Mouse (Mus musculus): ENCODE results near the gene Cfap52.

Cfap52 gene

GRCm38 (mm10) chr11:67953604-67954003 is 11.8 kb downstream of the Cfap52 start:
- ChIA-PET CTCF (interaction anchor here in 1 of 4 experiments (0.6 kb wide), 1 partner anchor 404 kb away, joined by 4 read pairs; no protein-coding TSS in a partner anchor), POLR2A (interaction anchor here in 1 of 4 experiments (1.2 kb wide), 1 partner anchor 14 kb away, joined by 3 read pairs; no protein-coding TSS in a partner anchor)

- ChIA-PET POLR2A (no interaction called here), CTCF (no interaction called here)
Observed at GRCm38 (mm10) chr11:67949475-67949874, 16.0 kb downstream of the Cfap52 start.

GRCm38 (mm10) chr11:67948229-67948628 is 17.2 kb downstream of the Cfap52 start:
- ChIA-PET POLR2A (no interaction called here), CTCF (no interaction called here)

GRCm38 (mm10) chr11:67932156-67932555 is 33.3 kb downstream of the Cfap52 start:
- ChIA-PET CTCF (interaction anchor here in 1 of 4 experiments (0.6 to 1.1 kb wide), 3 partner anchors 10 to 486 kb away, joined by 3 to 4 read pairs (median 4); partner anchors contain the start of gene Usp43), POLR2A (interaction anchor here in 1 of 4 experiments (1.2 kb wide), 1 partner anchor 10 kb away, joined by 3 read pairs; no protein-coding TSS in a partner anchor)

- ChIA-PET CTCF (interaction anchor here in 3 of 4 experiments (0.6 to 1.8 kb wide), 4 partner anchors 41 to 853 kb away, joined by 3 to 4 read pairs (median 3); no protein-coding TSS in a partner anchor), POLR2A (interaction anchor here in 2 of 4 experiments (0.6 to 2.0 kb wide), 5 partner anchors 9 to 99 kb away, joined by 3 to 7 read pairs (median 3); no protein-coding TSS in a partner anchor)
Observed at GRCm38 (mm10) chr11:67926348-67927055, 38.9 kb downstream of the Cfap52 start.

- POLR2A ChIA-PET: interaction anchor here in 1 of 4 experiments (0.7 kb wide), 1 partner anchor 354 kb away, joined by 3 read pairs; no protein-coding TSS in a partner anchor
- CTCF ChIA-PET: interaction anchor here in 1 of 4 experiments (0.6 kb wide), 1 partner anchor 1953 kb away, joined by 3 read pairs; no protein-coding TSS in a partner anchor
Observed at GRCm38 (mm10) chr11:67925000-67925399, 40.5 kb downstream of the Cfap52 start.

- POLR2A ChIA-PET: interaction anchor here in 1 of 4 experiments (0.6 to 0.7 kb wide), 3 partner anchors 127 to 906 kb away, joined by 3 to 4 read pairs (median 4); no protein-coding TSS in a partner anchor
- CTCF ChIA-PET: interaction anchor here in 3 of 4 experiments (0.6 to 1.6 kb wide), 8 partner anchors 16 to 797 kb away, joined by 3 to 14 read pairs (median 7); no protein-coding TSS in a partner anchor
Observed at GRCm38 (mm10) chr11:67923720-67924119, 41.7 kb downstream of the Cfap52 start.

GRCm38 (mm10) chr11:67922755-67923125 is 42.7 kb downstream of the Cfap52 start:
- POLR2A ChIA-PET: interaction anchor here in 2 of 4 experiments (0.6 to 2.0 kb wide), 9 partner anchors 9 to 769 kb away, joined by 3 to 4 read pairs (median 3); partner anchors contain the start of genes Myh10 (in 1 of the 2) and Pik3r5 (in 1 of the 2)

GRCm38 (mm10) chr11:67921827-67922754 is 43.4 kb downstream of the Cfap52 start, which contains the start of gene Usp43:
TSS of gene Usp43 (minus strand) at chr11:67922153.
- POLR2A ChIA-PET: interaction anchor here in 2 of 4 experiments (0.6 to 2.0 kb wide), 10 partner anchors 8 to 769 kb away, joined by 3 to 5 read pairs (median 3); partner anchors contain the start of genes Myh10 (in 1 of the 2) and Pik3r5 (in 1 of the 2)
- CTCF ChIA-PET: interaction anchor here in 2 of 4 experiments (0.6 to 1.7 kb wide), 7 partner anchors 9 to 486 kb away, joined by 3 to 5 read pairs (median 3); no protein-coding TSS in a partner anchor

More at GRCm38 (mm10) chr11:67922755-67923125, 42.7 kb downstream of the Cfap52 start:
- CTCF ChIA-PET: interaction anchor here in 2 of 4 experiments (0.6 to 1.7 kb wide), 4 partner anchors 8 to 70 kb away, joined by 3 to 5 read pairs (median 3); no protein-coding TSS in a partner anchor

- ChIA-PET CTCF (interaction anchor here in 1 of 4 experiments (0.7 to 1.7 kb wide), 6 partner anchors 10 to 487 kb away, joined by 3 to 5 read pairs (median 3); no protein-coding TSS in a partner anchor), POLR2A (interaction anchor here in 2 of 4 experiments (1.2 to 2.0 kb wide), 3 partner anchors 8 to 107 kb away, joined by 3 to 5 read pairs (median 4); no protein-coding TSS in a partner anchor)
Observed at GRCm38 (mm10) chr11:67921091-67921826, 44.2 kb downstream of the Cfap52 start.

- ChIA-PET POLR2A (interaction anchor here in 1 of 4 experiments (0.5 to 2.0 kb wide), 3 partner anchors 7 to 785 kb away, joined by 3 to 5 read pairs (median 4); no protein-coding TSS in a partner anchor), CTCF (interaction anchor here in 1 of 4 experiments (1.0 kb wide), 1 partner anchor 63 kb away, joined by 3 read pairs; no protein-coding TSS in a partner anchor)
Observed at GRCm38 (mm10) chr11:67920226-67920960, 45.1 kb downstream of the Cfap52 start.

- CTCF ChIA-PET: no interaction called here
- POLR2A ChIA-PET: interaction anchor here in 1 of 4 experiments (0.5 kb wide), 1 partner anchor 786 kb away, joined by 3 read pairs; no protein-coding TSS in a partner anchor
Observed at GRCm38 (mm10) chr11:67919593-67919992, 45.9 kb downstream of the Cfap52 start.

GRCm38 (mm10) chr11:67917126-67917525 is 48.3 kb downstream of the Cfap52 start:
- ChIA-PET CTCF (interaction anchor here in 1 of 4 experiments (0.7 kb wide), 1 partner anchor 228 kb away, joined by 3 read pairs; no protein-coding TSS in a partner anchor), POLR2A (no interaction called here)

- ChIA-PET CTCF (interaction anchor here in 1 of 4 experiments (0.7 kb wide), 1 partner anchor 483 kb away, joined by 3 read pairs; no protein-coding TSS in a partner anchor), POLR2A (no interaction called here)
Observed at GRCm38 (mm10) chr11:67911074-67911473, 54.4 kb downstream of the Cfap52 start.

- ChIA-PET POLR2A (interaction anchor here in 1 of 4 experiments (0.6 to 1.1 kb wide), 2 partner anchors 8 to 396 kb away, joined by 3 read pairs; no protein-coding TSS in a partner anchor), CTCF (interaction anchor here in 1 of 4 experiments (0.5 kb wide), 1 partner anchor 167 kb away, joined by 3 read pairs; no protein-coding TSS in a partner anchor)
Observed at GRCm38 (mm10) chr11:67903756-67904155, 61.7 kb downstream of the Cfap52 start.

GRCm38 (mm10) chr11:67897064-67897560 is 68.3 kb downstream of the Cfap52 start:
- CTCF ChIA-PET: no interaction called here
- POLR2A ChIA-PET: no interaction called here
